Mouse (Mus musculus) lung, embryonic 15.5 days (tissue): Measurements from ENCODE around the gene Morc2a. TPM values are rescaled to one million over a fixed set of nuclear protein-coding genes. Genes with fewer than 3 reads are reported as not detected.
"Not testable (repeated sequence)": the region's sequence is repeated elsewhere in the genome, so short reads cannot be mapped to it uniquely, and the experiment has no call there.

Experiments used
- ATAC-seq: fragments of 200-750 bp; cut with Nextera tagmentation; 2 replicates; pipeline ENCODE4 v1.8.0; 2017; ENCODE audit warnings: moderate number of reproducible peaks, borderline replicate concordance; ENCODE audit not compliant: low FRiP score, low TSS enrichment; ENCODE audit errors: extremely low read depth
- H3K27ac ChIP-seq: fragments of 300-500 bp; sonication (generic); 2 replicates; pipeline ENCODE4 v1.5.1; 2015; ENCODE audit warnings: moderate library complexity, mild to moderate bottlenecking, inconsistent platforms
- H3K27me3 ChIP-seq: fragments of 300-500 bp; sonication (generic); 2 replicates; pipeline ENCODE4 v1.6.1; 2015; ENCODE audit warnings: inconsistent platforms
- H3K36me3 ChIP-seq: fragments of 300-500 bp; sonication (generic); 2 replicates; pipeline ENCODE4 v1.6.1; 2015; ENCODE audit warnings: inconsistent platforms
- H3K4me1 ChIP-seq: fragments of 300-500 bp; sonication (generic); 2 replicates; pipeline ENCODE4 v1.6.1; 2015; ENCODE audit warnings: inconsistent platforms
- H3K4me2 ChIP-seq: fragments of 300-500 bp; sonication (generic); 2 replicates; pipeline ENCODE4 v1.6.1; 2015; ENCODE audit warnings: inconsistent platforms, mild to moderate bottlenecking, moderate library complexity
- H3K4me3 ChIP-seq: fragments of 300-500 bp; sonication (generic); 2 replicates; pipeline ENCODE4 v1.5.1; 2015; ENCODE audit warnings: mild to moderate bottlenecking, inconsistent platforms
- H3K9ac ChIP-seq: fragments of 300-500 bp; sonication (generic); 2 replicates; pipeline ENCODE4 v1.6.1; 2015; ENCODE audit warnings: inconsistent platforms
- H3K9me3 ChIP-seq: fragments of 300-500 bp; sonication (generic); 2 replicates; pipeline ENCODE4 v1.6.1; 2016; ENCODE audit warnings: inconsistent platforms
- WGBS: fragments of 180-500 bp; shearing (Covaris S2); methylation state at CpG from one replicate; pipeline ENCODE4 v1.1.7; 2015; 5-methylcytosine and 5-hydroxymethylcytosine counted together
- polyA plus RNA-seq: library from polyadenylated mRNA; unstranded; fragments of >200 nt; fragmentation: Nextera tagmentation; extraction: Ambion mirVana; gene quantifications from 2 replicates; pipeline ENCODE4 v1.2.1, GENCODE M21; 2015

Gene Morc2a
- polyA plus RNA-seq = 28.0 and 28.1 TPM in 2 replicates

DNA sequence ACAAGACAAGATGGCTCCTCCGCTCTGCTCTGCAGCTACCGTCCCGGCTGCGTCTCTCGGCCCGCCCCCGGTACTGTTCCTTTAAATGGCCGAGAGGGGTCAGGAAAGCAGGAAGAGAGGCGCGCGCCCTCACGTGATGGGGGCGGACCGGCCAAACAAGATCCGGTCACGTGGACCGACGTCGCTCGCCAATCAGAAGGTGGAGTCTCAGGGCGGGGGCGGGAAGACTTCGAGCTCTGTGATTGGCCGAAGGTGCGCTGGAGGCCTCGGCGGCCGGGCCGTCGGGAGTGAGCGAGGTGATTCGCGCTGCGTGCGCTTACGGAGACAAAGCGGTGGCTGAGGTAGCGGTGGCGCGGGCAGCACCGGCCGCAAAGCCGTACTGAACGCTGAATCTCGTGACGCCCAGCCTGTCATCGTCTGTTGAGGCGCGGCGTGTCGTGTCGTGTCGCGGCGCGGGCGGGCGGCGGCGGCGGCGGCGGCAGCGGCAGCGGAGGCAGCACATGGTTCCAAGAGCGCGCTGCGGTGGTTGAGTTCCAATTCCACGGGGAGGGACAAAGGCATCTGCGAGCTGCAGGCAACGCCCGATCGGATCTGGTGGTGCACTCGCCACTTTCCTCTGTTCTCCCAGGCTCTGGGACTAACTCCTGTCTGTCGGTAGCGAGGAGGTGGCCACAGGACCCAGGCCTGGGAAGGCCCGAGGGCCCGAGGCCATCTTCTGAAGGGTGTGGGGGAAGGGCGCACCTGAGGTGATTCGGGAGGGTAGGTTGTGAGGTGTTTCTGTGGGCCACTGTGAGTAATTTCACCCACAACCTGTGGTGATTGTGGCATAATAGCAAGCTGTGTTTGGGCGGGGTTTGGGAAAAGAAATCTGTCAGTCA is at the start of gene Morc2a:
TSS of gene Morc2a (plus strand) at position 228 of the 878 bp plus-strand sequence.
- peaks cover 31% of the 10 kb centered on the region for H3K36me3 ChIP-seq
- WGBS = under 1% methylated on average over 73 of the region's 81 CpGs

DNA sequence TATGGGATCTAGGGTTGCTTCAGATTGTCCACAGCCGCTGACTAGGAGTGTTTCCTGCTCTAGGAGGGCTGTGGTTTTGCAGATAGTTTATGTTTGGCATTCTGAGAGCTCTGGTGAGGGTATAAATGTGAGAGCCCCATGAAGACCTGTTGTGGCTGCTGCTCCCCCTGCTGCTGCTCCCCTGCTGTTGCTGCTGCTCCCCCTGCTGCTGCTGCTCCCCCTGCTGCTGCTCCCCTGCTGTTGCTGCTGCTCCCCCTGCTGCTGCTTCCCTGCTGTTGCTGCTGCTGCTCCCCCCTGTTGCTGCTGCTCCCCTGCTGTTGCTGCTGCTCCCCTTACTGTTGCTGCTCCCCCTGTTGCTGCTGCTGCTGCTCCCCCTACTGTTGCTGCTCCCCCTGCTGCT is 47.0 kb upstream of the Morc2a start:
- H3K4me3 ChIP-seq, H3K27ac ChIP-seq, H3K36me3 ChIP-seq, H3K4me1 ChIP-seq, H3K9ac ChIP-seq, H3K9me3 ChIP-seq, H3K27me3 ChIP-seq, H3K4me2 ChIP-seq, ATAC-seq: not testable (repeated sequence)
- 28% methylated on average over 1 of the region's 1 CpGs for WGBS

More for the DNA sequence above, at the start of gene Morc2a:
- peak within 1 kb of the TSS; percentile 92 for H3K4me3 ChIP-seq
- peaks cover 20% of the 10 kb centered on the region for H3K4me1 ChIP-seq
- peak; percentile 98 for ATAC-seq
- H3K27me3 ChIP-seq = no peaks in the 10 kb centered on the region
- H3K9ac ChIP-seq = peak within 1 kb of the TSS; percentile 96
- H3K9me3 ChIP-seq = peaks cover 6% of the 10 kb centered on the region; the same call in 1 of the 2 replicates
- H3K27ac ChIP-seq = peak within 1 kb of the TSS; percentile 94
- H3K4me2 ChIP-seq = peak within 1 kb of the TSS; percentile 78

DNA sequence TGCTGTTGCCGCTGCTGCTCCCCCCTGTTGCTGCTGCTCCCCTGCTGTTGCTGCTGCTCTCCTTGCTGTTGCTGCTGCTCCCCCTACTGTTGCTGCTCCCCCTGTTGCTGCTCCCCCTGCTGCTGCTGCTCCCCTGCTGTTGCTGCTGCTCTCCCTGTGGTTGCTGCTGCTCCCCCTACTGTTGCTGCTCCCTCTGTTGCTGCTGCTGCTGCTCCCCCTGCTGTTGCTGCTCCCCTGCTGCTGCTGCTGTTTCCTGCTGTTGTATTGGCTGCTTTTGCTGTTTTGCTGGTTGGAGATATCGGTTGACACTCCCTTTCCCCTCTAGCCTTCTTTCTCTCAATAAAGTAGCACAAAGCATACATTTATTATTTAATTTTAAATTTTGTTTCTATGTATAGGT is 46.3 kb upstream of the Morc2a start:
- not testable (repeated sequence) for H3K9ac ChIP-seq, H3K27me3 ChIP-seq, H3K36me3 ChIP-seq, H3K9me3 ChIP-seq, H3K27ac ChIP-seq, H3K4me2 ChIP-seq, H3K4me3 ChIP-seq, ATAC-seq, H3K4me1 ChIP-seq
- WGBS = 70% methylated on average over 1 of the region's 2 CpGs

DNA sequence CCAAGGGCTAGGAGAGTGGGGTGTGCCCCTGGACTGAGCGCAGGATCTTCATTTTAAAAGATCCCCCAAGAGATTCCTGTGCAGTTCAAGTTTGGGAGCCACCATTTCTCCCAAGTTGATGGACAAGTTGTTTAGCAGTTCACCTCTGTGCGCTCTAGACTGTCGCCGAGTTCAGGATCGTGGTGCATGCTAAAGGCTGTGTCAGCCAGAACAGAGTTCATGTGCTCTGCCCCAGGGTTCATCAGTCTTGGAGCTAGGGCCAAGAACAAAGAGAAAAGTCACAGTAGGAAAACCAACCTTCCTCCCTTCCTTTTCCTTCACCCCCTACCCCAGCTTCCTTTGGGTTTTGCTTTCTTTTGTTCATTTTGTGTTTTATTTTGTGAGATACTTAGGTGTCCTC is 42.5 kb upstream of the Morc2a start:
- no peak for ATAC-seq
- no peaks in the 10 kb centered on the region for H3K4me1 ChIP-seq
- no peak overlapping the region for H3K4me3 ChIP-seq
- 64% methylated on average over 5 of the region's 5 CpGs for WGBS
- H3K4me2 ChIP-seq = no peak overlapping the region
- H3K9me3 ChIP-seq = no peaks in the 10 kb centered on the region
- H3K9ac ChIP-seq = no peak overlapping the region
- no peaks in the 10 kb centered on the region for H3K36me3 ChIP-seq
- no peaks in the 10 kb centered on the region for H3K27me3 ChIP-seq
- H3K27ac ChIP-seq = no peak overlapping the region

DNA sequence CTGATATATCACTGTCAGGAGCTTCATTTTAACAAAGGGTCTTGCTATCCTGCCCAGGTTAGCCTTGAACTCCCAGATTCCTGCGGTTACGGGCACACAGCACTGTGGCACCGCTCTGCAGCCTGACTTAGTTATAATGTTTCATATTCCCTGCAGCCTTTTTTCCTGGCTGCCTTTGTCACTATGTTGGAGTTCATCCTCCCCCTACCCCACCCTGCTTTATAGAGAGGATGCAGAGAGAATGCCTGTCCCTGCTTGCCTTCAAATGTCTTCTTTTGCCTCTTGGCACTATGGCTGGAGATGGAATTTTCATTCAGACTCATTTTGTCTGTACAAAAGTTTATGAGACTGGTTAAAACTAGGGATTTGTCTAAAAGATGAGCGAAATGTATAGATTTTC is 33.4 kb upstream of the Morc2a start:
- no peaks in the 10 kb centered on the region for H3K36me3 ChIP-seq
- no peak overlapping the region for H3K4me3 ChIP-seq
- no peaks in the 10 kb centered on the region for H3K9me3 ChIP-seq
- WGBS = 93% methylated on average over 4 of the region's 4 CpGs
- H3K9ac ChIP-seq = no peak overlapping the region
- H3K4me2 ChIP-seq = no peak overlapping the region
- H3K27ac ChIP-seq = no peak overlapping the region
- ATAC-seq = no peak
- no peaks in the 10 kb centered on the region for H3K4me1 ChIP-seq
- H3K27me3 ChIP-seq = no peaks in the 10 kb centered on the region; the same call in 1 of the 2 replicates

DNA sequence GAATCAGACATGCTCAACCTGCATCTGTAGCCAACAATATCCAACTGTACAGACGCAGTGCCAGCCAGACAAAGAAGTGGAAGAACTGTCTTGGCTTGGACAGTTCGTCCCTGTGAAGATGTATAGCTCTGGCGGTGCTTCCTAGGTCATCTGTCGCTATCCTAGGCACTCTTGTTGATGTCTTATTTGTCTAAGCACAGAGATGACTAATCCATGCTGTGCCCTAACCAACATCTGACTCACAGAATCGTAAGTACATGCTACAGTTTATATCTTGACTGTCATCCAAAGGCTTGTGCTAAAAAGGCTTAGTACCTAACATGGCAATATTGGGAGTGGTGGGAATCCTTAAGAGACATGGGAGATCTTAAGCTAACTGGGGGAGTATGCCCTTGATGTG is 26.2 kb upstream of the Morc2a start:
- Histone ChIP-seq H3K4me3 (no peak overlapping the region), H3K36me3 (no peaks in the 10 kb centered on the region), H3K27me3 (no peaks in the 10 kb centered on the region; the same call in 1 of the 2 replicates), H3K9me3 (no peaks in the 10 kb centered on the region), H3K27ac (no peak overlapping the region), H3K4me2 (no peak overlapping the region), H3K9ac (no peak overlapping the region), H3K4me1 (no peaks in the 10 kb centered on the region)
- no peak for ATAC-seq
- 61% methylated on average over 5 of the region's 5 CpGs for WGBS

DNA sequence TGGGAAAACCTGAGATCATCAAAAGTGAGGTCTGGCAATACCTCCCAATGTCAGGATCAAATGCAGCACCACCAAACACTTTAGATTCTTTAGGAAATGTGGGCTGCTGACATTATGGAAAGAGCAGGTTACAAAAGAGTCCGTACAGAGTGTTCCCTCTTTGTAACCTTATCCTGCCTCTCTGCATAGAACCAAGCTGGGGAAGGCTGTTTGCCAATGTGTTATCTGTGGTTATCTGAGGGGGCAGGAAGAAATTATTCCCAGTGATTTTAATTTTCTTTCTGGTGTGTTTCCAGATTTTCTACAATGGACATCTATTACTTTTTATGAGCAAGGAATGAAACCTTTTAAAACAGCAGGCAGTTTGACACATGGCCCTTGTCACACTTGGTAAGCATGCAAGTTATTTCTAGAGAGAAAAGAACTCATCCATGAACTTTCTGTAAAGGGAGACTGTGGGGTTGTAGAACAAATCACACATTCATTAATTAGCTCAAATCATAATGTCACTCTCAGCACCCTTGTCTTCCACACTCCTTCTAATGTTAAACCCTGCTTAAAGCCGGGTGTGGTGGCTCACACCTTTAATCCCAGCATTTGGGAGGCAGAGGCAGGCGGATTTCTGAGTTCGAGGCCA is 24.5 kb upstream of the Morc2a start:
- peaks cover 10% of the 10 kb centered on the region; the same call in 1 of the 2 replicates for H3K4me1 ChIP-seq
- no peak overlapping the region for H3K4me2 ChIP-seq
- H3K4me3 ChIP-seq = no peak overlapping the region
- H3K9ac ChIP-seq = no peak overlapping the region
- no peak overlapping the region for H3K27ac ChIP-seq
- WGBS = 77% methylated on average over 4 of the region's 4 CpGs
- no peaks in the 10 kb centered on the region for H3K9me3 ChIP-seq
- no peak for ATAC-seq
- peaks cover 9% of the 10 kb centered on the region for H3K27me3 ChIP-seq
- no peaks in the 10 kb centered on the region for H3K36me3 ChIP-seq

DNA sequence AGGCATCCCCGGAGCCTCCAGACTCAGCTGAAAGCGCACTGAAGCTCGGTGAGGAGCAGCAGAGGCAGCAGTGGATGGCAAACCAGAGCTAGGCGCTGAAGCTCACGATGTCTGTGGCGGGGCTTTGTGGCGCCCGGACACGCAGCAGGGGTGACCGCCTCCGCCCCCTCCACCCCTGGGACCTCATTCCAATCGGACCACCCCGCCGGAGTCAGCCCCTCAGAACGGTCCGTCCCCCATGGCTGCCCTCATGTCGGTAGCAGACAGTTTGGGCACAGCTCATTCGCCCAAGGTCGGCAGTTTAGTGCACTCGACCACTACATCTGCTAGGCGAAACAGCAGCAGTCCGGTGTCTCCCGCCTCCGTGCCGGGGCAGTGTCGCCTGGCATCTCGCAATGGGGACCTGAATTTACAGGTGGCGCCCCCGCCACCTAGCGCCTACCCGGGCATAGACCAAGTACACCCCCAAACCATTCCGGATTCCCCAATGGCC is 19.9 kb upstream of the Morc2a start:
- under 1% methylated on average over 30 of the region's 32 CpGs for WGBS
- peak; percentile 31; the same call in 1 of the 2 replicates for ATAC-seq
- Histone ChIP-seq H3K9ac (peak overlapping the region; percentile 40), H3K4me1 (peaks cover 10% of the 10 kb centered on the region; the same call in 1 of the 2 replicates), H3K4me2 (peak overlapping the region; percentile 94), H3K9me3 (no peaks in the 10 kb centered on the region), H3K36me3 (no peaks in the 10 kb centered on the region), H3K27me3 (peaks cover 10% of the 10 kb centered on the region), H3K4me3 (peak overlapping the region; percentile 45), H3K27ac (no peak overlapping the region)

DNA sequence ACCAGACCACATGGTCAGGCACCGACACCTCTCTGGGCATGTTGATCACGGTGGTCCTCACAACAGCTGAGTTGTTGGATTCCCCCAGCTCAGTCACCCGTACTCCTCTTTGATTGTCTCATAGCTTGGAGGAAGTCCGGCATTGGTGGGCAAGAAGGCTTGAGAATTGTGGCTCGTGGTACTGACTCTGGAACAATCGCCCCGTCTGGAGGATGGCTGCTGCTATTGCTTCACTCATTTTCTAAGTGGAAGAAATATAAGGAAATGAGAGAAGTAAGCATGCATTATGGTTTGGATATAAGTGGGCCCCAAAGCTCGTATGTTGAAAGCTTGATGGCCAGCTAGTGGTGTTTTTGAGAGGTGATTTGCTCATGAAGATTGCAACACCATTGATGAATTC is 15.7 kb upstream of the Morc2a start:
- H3K4me1 ChIP-seq, H3K9ac ChIP-seq, H3K27me3 ChIP-seq, ATAC-seq, H3K9me3 ChIP-seq, H3K4me3 ChIP-seq, H3K4me2 ChIP-seq, H3K36me3 ChIP-seq, H3K27ac ChIP-seq: not testable (repeated sequence)
- WGBS = 83% methylated on average over 8 of the region's 8 CpGs

DNA sequence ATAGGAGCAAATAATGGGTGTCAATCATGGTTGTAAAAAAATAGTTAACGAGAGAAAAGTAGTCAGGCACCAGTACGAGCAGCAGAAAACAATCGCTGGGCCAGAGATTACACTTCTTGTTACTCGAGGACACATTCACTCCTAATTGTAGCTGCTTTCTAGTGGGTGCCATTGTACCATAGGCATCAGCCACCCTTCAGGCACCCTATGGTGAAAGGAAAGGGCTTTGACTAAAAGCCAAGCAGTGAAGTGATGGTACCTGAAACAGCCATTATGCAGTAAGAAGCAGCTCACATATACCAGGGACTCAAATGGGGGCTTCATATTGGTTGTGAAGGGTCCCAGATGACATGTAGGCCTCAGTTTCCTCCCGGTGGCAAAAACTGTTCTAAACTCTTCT is 1.3 kb upstream of the Morc2a start:
- Histone ChIP-seq H3K4me2 (peak overlapping the region; percentile 78), H3K4me3 (peak overlapping the region; percentile 92), H3K9me3 (peaks cover 9% of the 10 kb centered on the region), H3K36me3 (peaks cover 43% of the 10 kb centered on the region), H3K27me3 (no peaks in the 10 kb centered on the region), H3K9ac (peak overlapping the region; percentile 96), H3K27ac (no peak overlapping the region), H3K4me1 (peaks cover 20% of the 10 kb centered on the region)
- WGBS = 86% methylated on average over 5 of the region's 5 CpGs
- ATAC-seq = no peak

DNA sequence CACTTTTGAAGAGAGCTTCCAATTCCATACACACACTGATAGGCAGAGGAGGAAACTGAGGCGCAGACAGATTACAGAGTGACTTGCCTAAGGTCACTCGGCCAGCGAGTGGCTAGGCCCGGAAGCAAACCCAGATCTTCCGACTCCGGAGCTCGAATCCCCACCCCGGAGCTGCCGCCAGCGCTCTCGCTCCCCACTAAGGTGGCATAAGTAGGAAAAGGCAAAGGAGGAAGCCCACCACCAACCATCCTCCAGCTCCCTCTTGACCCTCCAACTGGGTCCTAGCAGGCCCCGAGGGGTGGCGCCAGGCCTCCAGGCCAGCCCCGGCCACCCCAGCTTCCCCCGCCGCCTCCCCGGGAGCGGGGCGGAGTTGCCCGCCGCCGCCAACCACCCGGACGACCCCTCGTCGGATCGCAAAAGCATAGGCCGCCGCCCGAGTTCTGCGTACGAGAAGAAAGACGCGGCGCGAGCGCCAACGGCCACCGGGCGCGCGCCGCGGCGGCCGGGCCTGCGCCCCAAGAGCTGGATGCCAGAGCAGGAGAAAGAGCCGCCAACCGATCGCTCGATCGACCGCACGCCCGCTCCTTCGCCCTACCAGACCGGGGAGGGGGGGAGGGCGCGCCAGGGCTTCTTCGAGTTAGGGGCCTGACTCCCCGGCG is 557 bp upstream of the Morc2a start:
- ATAC-seq = peak; percentile 55

More for the DNA sequence above, 557 bp upstream of the Morc2a start:
- under 1% methylated on average over 57 of the region's 62 CpGs for WGBS
- Histone ChIP-seq H3K36me3 (peaks cover 37% of the 10 kb centered on the region), H3K27ac (peak overlapping the region; percentile 94), H3K9me3 (peaks cover 6% of the 10 kb centered on the region; the same call in 1 of the 2 replicates), H3K4me3 (peak overlapping the region; percentile 92), H3K4me1 (peaks cover 20% of the 10 kb centered on the region), H3K4me2 (peak overlapping the region; percentile 78), H3K9ac (peak overlapping the region; percentile 96), H3K27me3 (no peaks in the 10 kb centered on the region)
